Mouse (Mus musculus) ES-E14 (cell line): ENCODE results near the gene Rwdd2a. TPM values are rescaled to one million over a fixed set of nuclear protein-coding genes. Genes with fewer than 3 reads are reported as not detected.

ENCODE experiments used
- DNase-seq: peaks from one replicate; pipeline ENCODE4 v3.0.0-alpha.2; 2013; ENCODE audit warnings: low read depth, low spot score
- H3K27ac ChIP-seq: 2 replicates; pipeline ENCODE4 v1.5.1; 2012; ENCODE audit warnings: low read depth, mild to moderate bottlenecking, low read length, moderate library complexity, mixed read lengths; ENCODE audit not compliant: poor library complexity, insufficient read depth, severe bottlenecking
- H3K36me3 ChIP-seq: 2 replicates; pipeline ENCODE4 v1.6.1; 2012; ENCODE audit warnings: mild to moderate bottlenecking, low read length, moderate library complexity, mixed read lengths; ENCODE audit not compliant: control insufficient read depth, poor library complexity, insufficient read depth, severe bottlenecking
- H3K4me1 ChIP-seq, 2 experiments: fragments of 150-350 bp in 1 of 2; sonication (generic) in 1 of 2; 2 replicates each; pipeline ENCODE4 v1.6.1; 2012; ENCODE audit warnings: low read length in 2 of 2, mild to moderate bottlenecking in 1 of 2, mixed read lengths in 1 of 2; ENCODE audit not compliant: control insufficient read depth in 2 of 2, insufficient read depth in 2 of 2, poor library complexity in 1 of 2
- H3K4me3 ChIP-seq, 2 experiments: fragments of 150-350 bp in 1 of 2; sonication (generic) in 1 of 2; 2 replicates each; pipeline ENCODE4 v1.5.1; 2012; ENCODE audit warnings: low read length in 2 of 2, low read depth in 1 of 2, mild to moderate bottlenecking in 1 of 2, mixed read lengths in 1 of 2; ENCODE audit not compliant: insufficient read depth in 1 of 2, poor library complexity in 1 of 2, severe bottlenecking in 1 of 2
- H3K9ac ChIP-seq: 2 replicates; pipeline ENCODE4 v1.6.1; 2012; ENCODE audit warnings: low read depth, mild to moderate bottlenecking, low read length, mixed read lengths; ENCODE audit not compliant: poor library complexity, insufficient read depth, severe bottlenecking
- H3K9me3 ChIP-seq: fragments of 150-350 bp; sonication (generic); 2 replicates; pipeline ENCODE4 v1.6.1; 2012; ENCODE audit warnings: low read depth, mild to moderate bottlenecking, low read length; ENCODE audit not compliant: control insufficient read depth, insufficient read depth
- CHD2 ChIP-seq: IDR thresholded peaks from 2 replicates; pipeline ENCODE4 v1.6.1; 2014; ENCODE audit warnings: mild to moderate bottlenecking, low read depth, low read length, inconsistent platforms
- HCFC1 ChIP-seq: IDR thresholded peaks from 2 replicates; pipeline ENCODE4 v1.6.1; 2012; ENCODE audit warnings: low read length, inconsistent platforms, borderline replicate concordance; ENCODE audit not compliant: insufficient read depth
- MAFK ChIP-seq: IDR thresholded peaks from 2 replicates; pipeline ENCODE4 v1.6.1; 2014; ENCODE audit warnings: mild to moderate bottlenecking, low read depth, low read length, inconsistent platforms; ENCODE audit not compliant: insufficient read depth
- ZC3H11A ChIP-seq: IDR thresholded peaks from 2 replicates; pipeline ENCODE4 v1.6.1; 2012; ENCODE audit warnings: low read depth, mild to moderate bottlenecking, inconsistent platforms, low read length, borderline replicate concordance
- ZNF384 ChIP-seq: IDR thresholded peaks from 2 replicates; pipeline ENCODE4 v1.6.1; 2012; ENCODE audit warnings: low read depth, low read length, inconsistent platforms
- in situ Hi-C, 2 experiments: fragments of 600-800 bp; cut with MboI; formaldehyde crosslinking; loops; one replicate each; pipeline ENCODE4 v1.15.1; 2025; ENCODE audit warnings: low sequenced_read_pairs in 2 of 2, inconsistent platforms in 1 of 2; ENCODE audit not compliant: unreplicated experiment in 2 of 2
- total RNA-seq: library from RNA; depleted of rRNA; stranded (reverse); fragments of 300-350 nt; gene quantifications from 2 replicates; pipeline ENCODE4 v1.2.3, GENCODE M21; 2012

The Rwdd2a gene
- total RNA-seq, 1 experiment: 5.4 TPM

GRCm38 (mm10) chr9:86544559-86544958 is 27.2 kb upstream of the Rwdd2a start:
- H3K9ac ChIP-seq: no peak overlapping the region
- in situ Hi-C loops: no loop called here
- no peak overlapping the region for H3K4me3 ChIP-seq
- H3K36me3 ChIP-seq: no peaks in the 10 kb centered on the region; the same call in 1 of the 2 replicates
- no peak for DNase-seq
- H3K27ac ChIP-seq: no peak overlapping the region
- no peaks in the 10 kb centered on the region for H3K4me1 ChIP-seq
- no peaks in the 10 kb centered on the region for H3K9me3 ChIP-seq
- TF ChIP-seq MAFK (no peak), HCFC1 (no peak), ZNF384 (no peak), CHD2 (no peak), ZC3H11A (no peak)

GRCm38 (mm10) chr9:86549637-86550162 is 22.1 kb upstream of the Rwdd2a start:
- Histone ChIP-seq H3K36me3 (peaks cover 5% of the 10 kb centered on the region), H3K4me3 (no peak overlapping the region), H3K27ac (no peak overlapping the region), H3K4me1 (no peaks in the 10 kb centered on the region), H3K9ac (no peak overlapping the region), H3K9me3 (no peaks in the 10 kb centered on the region)
- in situ Hi-C loops: no loop called here
- no peak for DNase-seq
- TF ChIP-seq HCFC1 (no peak), ZC3H11A (no peak), MAFK (no peak), ZNF384 (no peak), CHD2 (no peak)

GRCm38 (mm10) chr9:86550717-86551116 is 21.1 kb upstream of the Rwdd2a start:
- Histone ChIP-seq H3K4me1 (no peaks in the 10 kb centered on the region), H3K36me3 (peaks cover 6% of the 10 kb centered on the region), H3K9ac (no peak overlapping the region), H3K4me3 (no peak overlapping the region), H3K9me3 (no peaks in the 10 kb centered on the region), H3K27ac (no peak overlapping the region)
- TF ChIP-seq ZNF384 (no peak), HCFC1 (no peak), ZC3H11A (no peak), MAFK (no peak), CHD2 (no peak)
- no peak for DNase-seq
- in situ Hi-C loops: no loop called here

- Histone ChIP-seq H3K36me3 (peaks cover 12% of the 10 kb centered on the region), H3K4me3 (no peak overlapping the region), H3K27ac (no peak overlapping the region), H3K9me3 (no peaks in the 10 kb centered on the region), H3K4me1 (no peaks in the 10 kb centered on the region), H3K9ac (no peak overlapping the region)
- TF ChIP-seq HCFC1: no peak
- TF ChIP-seq MAFK: no peak
- TF ChIP-seq ZC3H11A: no peak
- no peak for TF ChIP-seq ZNF384
- TF ChIP-seq CHD2: no peak
- in situ Hi-C loops: no loop called here
- no peak for DNase-seq
Observed at GRCm38 (mm10) chr9:86553886-86554285, 17.9 kb upstream of the Rwdd2a start.

GRCm38 (mm10) chr9:86554641-86555040 is 17.1 kb upstream of the Rwdd2a start:
- in situ Hi-C loops: no loop called here
- Histone ChIP-seq H3K4me3 (no peak overlapping the region), H3K27ac (no peak overlapping the region), H3K4me1 (no peaks in the 10 kb centered on the region), H3K9me3 (no peaks in the 10 kb centered on the region), H3K36me3 (peaks cover 12% of the 10 kb centered on the region), H3K9ac (no peak overlapping the region)
- TF ChIP-seq MAFK: no peak
- no peak for TF ChIP-seq CHD2
- TF ChIP-seq ZC3H11A: no peak
- no peak for TF ChIP-seq HCFC1
- no peak for TF ChIP-seq ZNF384
- no peak for DNase-seq
